ENCODE assay signal across 8 mouse cellular contexts in genomic region chr5:88565148-88566033, GRCm38 (mm10). TPM values are rescaled to one million over a fixed set of nuclear protein-coding genes. Genes with fewer than 3 reads are reported as not detected.
DNase-seq lines count a peak whose midpoint lies in the region; ATAC-seq and TF ChIP-seq lines count a peak whose summit lies in the region.

No protein-coding gene starts in this region.

- TF ChIP-seq POLR2A in thymus, adult 2 months (IDR thresholded peaks at IDR 0.05; ENCODE audit: control insufficient read depth, extremely low read depth, insufficient read depth, low read length, poor library complexity): no peak; the same call in 1 of the 2 replicates

- no peaks in the 10 kb centered on the region for H3K9me3 ChIP-seq in embryonic facial prominence, embryonic 10.5 days
- no peaks in the 10 kb centered on the region for H3K9me3 ChIP-seq in liver, embryonic 15.5 days (replicated peaks)
- no peaks in the 10 kb centered on the region for H3K9me3 ChIP-seq in neural tube, embryonic 11.5 days (ENCODE audit: control insufficient read depth, low read length)

- H3K36me3 ChIP-seq in embryonic facial prominence, embryonic 10.5 days (replicated peaks): peaks cover 19% of the 10 kb centered on the region
- H3K36me3 ChIP-seq in liver, embryonic 15.5 days (replicated peaks): 0 out of 2 replicates have a peak, but pooled peaks cover 6% of the 10 kb centered on the region
- H3K36me3 ChIP-seq in neural tube, embryonic 11.5 days (ENCODE audit: control insufficient read depth, insufficient read depth, low read length): no peaks in the 10 kb centered on the region
- H3K36me3 ChIP-seq in thymus, adult 2 months (ENCODE audit: control insufficient read depth, insufficient read depth, low read length): no peaks in the 10 kb centered on the region

- ATAC-seq in liver, embryonic 15.5 days (ENCODE audit: insufficient read depth): peak; percentile 74
- ATAC-seq in neural tube, embryonic 11.5 days (ENCODE audit: insufficient read depth, low FRiP score, low TSS enrichment): peak; percentile 72

- WGBS in embryonic facial prominence, embryonic 10.5 days: 1% methylated on average over 119 of the region's 119 CpGs
- under 1% methylated on average over 111 of the region's 119 CpGs for whole genome bisulfite sequencing in liver, embryonic 15.5 days (ENCODE audit: insufficient replicate concordance)
- under 1% methylated on average over 71 of the region's 119 CpGs for WGBS in neural tube, embryonic 11.5 days
- 1% methylated on average over 114 of the region's 119 CpGs for WGBS in thymus, adult 2 months

- peak; percentile 71 for DNase-seq in A20 (ENCODE audit: low read depth, low spot score)
- DNase-seq in adrenal gland, adult 2 months: peak; percentile 90
- DNase-seq in embryonic facial prominence, embryonic 10.5 days (ENCODE audit: low spot score): peak; percentile 70
- DNase-seq in heart, adult 9 months (ENCODE audit: low spot score in 2 of 2): peak; percentile 76
- peak; percentile 58 to 71 for DNase-seq in kidney, adult 8-10 months
- peak; percentile 70 for DNase-seq in neural tube, embryonic 11.5 days (ENCODE audit: low spot score)
- peak; percentile 48 for DNase-seq in thymus, adult 2 months

- peaks cover 14% of the 10 kb centered on the region for H3K4me1 ChIP-seq in embryonic facial prominence, embryonic 10.5 days
- peaks cover 30% of the 10 kb centered on the region for H3K4me1 ChIP-seq in liver, embryonic 15.5 days (replicated peaks)
- no peaks in the 10 kb centered on the region; the same call in 1 of the 2 replicates for H3K4me1 ChIP-seq in neural tube, embryonic 11.5 days (ENCODE audit: control insufficient read depth, insufficient read depth, low read length)
- peaks cover 4% of the 10 kb centered on the region; the same call in 1 of the 2 replicates for H3K4me1 ChIP-seq in thymus, adult 2 months (replicated peaks; ENCODE audit: control insufficient read depth, insufficient read depth, low read length)

- peak overlapping the region; percentile 75 for H3K9ac ChIP-seq in liver, embryonic 15.5 days
- H3K9ac ChIP-seq in neural tube, embryonic 11.5 days (ENCODE audit: low read length): peak overlapping the region; percentile 84

- H3K27ac ChIP-seq in embryonic facial prominence, embryonic 10.5 days (replicated peaks): peak overlapping the region; percentile 92
- peak overlapping the region; percentile 81 for H3K27ac ChIP-seq in liver, embryonic 15.5 days (replicated peaks)
- H3K27ac ChIP-seq in neural tube, embryonic 11.5 days (ENCODE audit: low read depth, low read length): peak overlapping the region; percentile 82
- H3K27ac ChIP-seq in thymus, adult 2 months (ENCODE audit: control insufficient read depth, insufficient read depth, low read length): no peak overlapping the region; the same call in 1 of the 2 replicates

- H3K27me3 ChIP-seq in embryonic facial prominence, embryonic 10.5 days (replicated peaks; ENCODE audit: low read depth, poor library complexity, severe bottlenecking): no peaks in the 10 kb centered on the region
- peaks cover 28% of the 10 kb centered on the region for H3K27me3 ChIP-seq in liver, embryonic 15.5 days
- no peaks in the 10 kb centered on the region for H3K27me3 ChIP-seq in neural tube, embryonic 11.5 days (ENCODE audit: control insufficient read depth, insufficient read depth, low read length)
- H3K27me3 ChIP-seq in thymus, adult 2 months (ENCODE audit: control insufficient read depth, insufficient read depth, low read length): no peaks in the 10 kb centered on the region

- peak overlapping the region; percentile 98 for H3K4me2 ChIP-seq in liver, embryonic 15.5 days
- peak overlapping the region; percentile 56 for H3K4me2 ChIP-seq in neural tube, embryonic 11.5 days (ENCODE audit: low read depth)

- peak overlapping the region; percentile 96 for H3K4me3 ChIP-seq in embryonic facial prominence, embryonic 10.5 days
- H3K4me3 ChIP-seq in liver, embryonic 15.5 days (replicated peaks): peak overlapping the region; percentile 80
- H3K4me3 ChIP-seq in neural tube, embryonic 11.5 days (ENCODE audit: low read depth, low read length): peak overlapping the region; percentile 97
- peak overlapping the region; percentile 80 for H3K4me3 ChIP-seq in thymus, adult 2 months (ENCODE audit: control insufficient read depth, insufficient read depth, low read length)

- TF ChIP-seq CTCF in thymus, adult 2 months (IDR thresholded peaks at IDR 0.05; ENCODE audit: borderline replicate concordance, control insufficient read depth, extremely low read depth, insufficient read depth, low read length, poor library complexity): no peak

RNA-seq across cellular contexts. Expression of gene Rufy3, which starts 0.6 kb away (rescaled TPM):
- 10 to 100 TPM; 26.3 to 29.6 TPM for total RNA-seq in adrenal gland, adult 2 months (2021)
- polyA plus RNA-seq in adrenal gland, adult 2 months (2012; rRNA removed): 8.3 and 10.2 TPM in 2 replicates
- polyA plus RNA-seq in embryonic facial prominence, embryonic 10.5 days (2016; fragmentation: Nextera tagmentation; extraction: Ambion mirVana): 28.1 and 28.3 TPM in 2 replicates
- 4.5 and 5.6 TPM in 2 replicates for polyA plus RNA-seq in liver, embryonic 15.5 days (2015; fragmentation: Nextera tagmentation; extraction: Ambion mirVana)
- 130 and 134 TPM in 2 replicates for polyA plus RNA-seq in neural tube, embryonic 11.5 days (2014; fragmentation: Nextera tagmentation; extraction: Ambion mirVana)
- 6.4 and 7.8 TPM in 2 replicates for polyA plus RNA-seq in thymus, adult 2 months (2012; rRNA removed)

RNA-seq across cellular contexts. Expression of gene Utp3, which starts 11.1 kb away (rescaled TPM):
- total RNA-seq in adrenal gland, adult 2 months (2021): 10 to 100 TPM; 31.7 to 40.4 TPM
- 4.0 and 6.9 TPM in 2 replicates for polyA plus RNA-seq in adrenal gland, adult 2 months (2012; rRNA removed)
- 87.5 and 88.2 TPM in 2 replicates for polyA plus RNA-seq in embryonic facial prominence, embryonic 10.5 days (2016; fragmentation: Nextera tagmentation; extraction: Ambion mirVana)
- 27.6 and 28.0 TPM in 2 replicates for polyA plus RNA-seq in liver, embryonic 15.5 days (2015; fragmentation: Nextera tagmentation; extraction: Ambion mirVana)
- polyA plus RNA-seq in neural tube, embryonic 11.5 days (2014; fragmentation: Nextera tagmentation; extraction: Ambion mirVana): 69.9 and 71.0 TPM in 2 replicates
- polyA plus RNA-seq in thymus, adult 2 months (2012; rRNA removed): 19.0 and 21.3 TPM in 2 replicates

RNA-seq across cellular contexts. Expression of gene Jchain, which starts 37.7 kb away (rescaled TPM):
- under 1 TPM; 0.20 to 0.41 TPM for total RNA-seq in adrenal gland, adult 2 months (2021)
- 0.23 and 0.43 TPM in 2 replicates for polyA plus RNA-seq in adrenal gland, adult 2 months (2012; rRNA removed)
- 0.14 TPM in 1 of 2 replicates, not detected in the other for polyA plus RNA-seq in embryonic facial prominence, embryonic 10.5 days (2016; fragmentation: Nextera tagmentation; extraction: Ambion mirVana)
- polyA plus RNA-seq in liver, embryonic 15.5 days (2015; fragmentation: Nextera tagmentation; extraction: Ambion mirVana): 0.06 and 0.12 TPM in 2 replicates
- polyA plus RNA-seq in neural tube, embryonic 11.5 days (2014; fragmentation: Nextera tagmentation; extraction: Ambion mirVana): 0.21 and 0.34 TPM in 2 replicates
- 40.8 and 79.5 TPM in 2 replicates for polyA plus RNA-seq in thymus, adult 2 months (2012; rRNA removed)

Comparison
In these comparisons a context has a peak if more than half of its experiments do, and no peak if none do; other contexts are left out.
1. RNA of gene Jchain, which starts 37.7 kb away (polyA plus RNA-seq): 40.8 to 79.5 TPM in thymus, adult 2 months; 0.23 to 0.43 TPM in adrenal gland, adult 2 months, 0.21 to 0.34 TPM in neural tube, embryonic 11.5 days, 0.06 to 0.12 TPM in liver, embryonic 15.5 days and 0.14 TPM in embryonic facial prominence, embryonic 10.5 days; every median in the first group is over 10 times any median in the second.
2. Peak in every context shown above with its lines, with median percentiles within 50 percentile points of each other: DNase-seq and H3K4me3 ChIP-seq.